Mouse (Mus musculus) liver, embryonic 14.5 days (tissue): Measurements from ENCODE around the gene Ttbk2. TPM values are rescaled to one million over a fixed set of nuclear protein-coding genes. Genes with fewer than 3 reads are reported as not detected.

ENCODE experiments used
- ATAC-seq: fragments of 200-750 bp; cut with Nextera tagmentation; 2 replicates; pipeline ENCODE4 v1.8.0; 2017; ENCODE audit warnings: moderate number of reproducible peaks, mild to moderate bottlenecking, moderate library complexity; ENCODE audit not compliant: insufficient read depth
- DNase-seq, 3 experiments: peaks; one replicate each; pipeline ENCODE4 v3.0.0-alpha.2; 2012 to 2013; ENCODE audit warnings: low read depth in 3 of 3, low spot score in 3 of 3
- H3K27ac ChIP-seq: fragments of 300-500 bp; sonication (generic); 2 replicates; pipeline ENCODE4 v1.5.1; 2014; ENCODE audit warnings: moderate library complexity, mild to moderate bottlenecking, control low read depth, inconsistent platforms
- H3K27me3 ChIP-seq: fragments of 300-500 bp; sonication (generic); 2 replicates; pipeline ENCODE4 v1.6.1; 2014; ENCODE audit warnings: mild to moderate bottlenecking, low read length, moderate library complexity; ENCODE audit not compliant: control insufficient read depth, insufficient read depth
- H3K36me3 ChIP-seq: fragments of 300-500 bp; sonication (generic); replicated peaks from 2 replicates; pipeline ENCODE4 v1.6.1; 2014; ENCODE audit warnings: low read depth; ENCODE audit not compliant: control insufficient read depth, insufficient read depth
- H3K4me1 ChIP-seq, 2 experiments: fragments of 200-500 bp in 1 of 2; fragments of 300-500 bp in 1 of 2; sonication (generic) in 1 of 2; replicated peaks; 2 replicates each; pipeline ENCODE4 v1.6.1; 2012 to 2014; ENCODE audit warnings: antibody characterized with exemption in 1 of 2, inconsistent platforms in 1 of 2, low read length in 1 of 2; ENCODE audit not compliant: control insufficient read depth in 2 of 2, insufficient read depth in 2 of 2
- H3K4me2 ChIP-seq: fragments of 300-500 bp; sonication (generic); 2 replicates; pipeline ENCODE4 v1.6.1; 2014; ENCODE audit warnings: low read depth, mild to moderate bottlenecking, control low read depth, moderate library complexity
- H3K4me3 ChIP-seq, 2 experiments: fragments of 200-500 bp in 1 of 2; fragments of 300-500 bp in 1 of 2; sonication (generic) in 1 of 2; 2 replicates each; pipeline ENCODE4 v1.5.1; 2012 to 2014; ENCODE audit warnings: low read depth in 2 of 2, low read length in 2 of 2, mild to moderate bottlenecking in 2 of 2, control low read depth in 1 of 2, inconsistent platforms in 1 of 2, moderate library complexity in 1 of 2; ENCODE audit not compliant: insufficient read depth in 1 of 2
- H3K9ac ChIP-seq: fragments of 300-500 bp; sonication (generic); replicated peaks from 2 replicates; pipeline ENCODE4 v1.6.1; 2014; ENCODE audit warnings: mild to moderate bottlenecking, control low read depth, moderate library complexity
- H3K9me3 ChIP-seq: fragments of 300-500 bp; sonication (generic); 2 replicates; pipeline ENCODE4 v1.6.1; 2016; ENCODE audit warnings: low read length, mixed read lengths; ENCODE audit not compliant: control insufficient read depth
- CTCF ChIP-seq: IDR thresholded peaks from 2 replicates; pipeline ENCODE4 v1.5.1; 2016; ENCODE audit warnings: antibody characterized with exemption, low read depth, control low read depth
- EP300 ChIP-seq: IDR thresholded peaks from 2 replicates; pipeline ENCODE4 v1.6.1; 2016; ENCODE audit warnings: antibody characterized with exemption, low read depth
- WGBS: fragments of 180-500 bp; shearing (Covaris S2); extraction: QIAGEN DNeasy Blood & Tissue Kit; methylation state at CpG from one replicate; pipeline ENCODE4 v1.1.7; 2014; ENCODE audit not compliant: insufficient replicate concordance; 5-methylcytosine and 5-hydroxymethylcytosine counted together
- polyA plus RNA-seq, 2 experiments: library from polyadenylated mRNA; depleted of rRNA in 1 of 2; stranded (reverse) in 1 of 2; unstranded in 1 of 2; fragments of >200 nt; fragmentation: Nextera tagmentation in 1 of 2; extraction: Ambion mirVana in 1 of 2; gene quantifications; 2 replicates each; pipeline versions ENCODE4 v1.2.1 to v1.2.3; 2012 to 2014

Gene Ttbk2
- polyA plus RNA-seq, 2 experiments = 0.42 to 0.81 TPM

GRCm38 (mm10) chr2:120729775-120730585 is 120.4 kb downstream of the Ttbk2 start:
- peak overlapping the region; percentile 88; the same call in 1 of the 2 replicates for H3K27ac ChIP-seq

GRCm38 (mm10) chr2:120724176-120724575 is 126.2 kb downstream of the Ttbk2 start:
- DNase-seq (no peak), ATAC-seq (no peak)
- H3K36me3 ChIP-seq = peaks cover 95% of the 10 kb centered on the region
- H3K27ac ChIP-seq = no peak overlapping the region
- TF ChIP-seq CTCF (no peak), EP300 (no peak)
- no peak overlapping the region for H3K4me2 ChIP-seq
- H3K9ac ChIP-seq = no peak overlapping the region
- H3K4me1 ChIP-seq = peaks cover 5 to 12% of the 10 kb centered on the region in 2 experiments
- no peak overlapping the region for H3K4me3 ChIP-seq
- H3K27me3 ChIP-seq = no peaks in the 10 kb centered on the region
- WGBS = 67% methylated on average over 6 of the region's 6 CpGs
- no peaks in the 10 kb centered on the region for H3K9me3 ChIP-seq

More at GRCm38 (mm10) chr2:120729775-120730585, 120.4 kb downstream of the Ttbk2 start:
- H3K4me3 ChIP-seq = peak overlapping the region; percentile 85 to 100
- 3% methylated on average over 23 of the region's 23 CpGs for WGBS
- H3K9me3 ChIP-seq = no peaks in the 10 kb centered on the region
- peak overlapping the region; percentile 69 for H3K4me2 ChIP-seq
- no peaks in the 10 kb centered on the region for H3K27me3 ChIP-seq
- H3K9ac ChIP-seq = peak overlapping the region; percentile 99
- peak; percentile 35 to 44 (median 37) for DNase-seq
- peaks cover 44% of the 10 kb centered on the region for H3K36me3 ChIP-seq
- H3K4me1 ChIP-seq = peaks cover 19% of the 10 kb centered on the region in 2 experiments
- TF ChIP-seq EP300 (no peak), CTCF (0 out of 2 replicates have a peak, but pooled peaks have one; percentile 19)
- no peak for ATAC-seq

DNA sequence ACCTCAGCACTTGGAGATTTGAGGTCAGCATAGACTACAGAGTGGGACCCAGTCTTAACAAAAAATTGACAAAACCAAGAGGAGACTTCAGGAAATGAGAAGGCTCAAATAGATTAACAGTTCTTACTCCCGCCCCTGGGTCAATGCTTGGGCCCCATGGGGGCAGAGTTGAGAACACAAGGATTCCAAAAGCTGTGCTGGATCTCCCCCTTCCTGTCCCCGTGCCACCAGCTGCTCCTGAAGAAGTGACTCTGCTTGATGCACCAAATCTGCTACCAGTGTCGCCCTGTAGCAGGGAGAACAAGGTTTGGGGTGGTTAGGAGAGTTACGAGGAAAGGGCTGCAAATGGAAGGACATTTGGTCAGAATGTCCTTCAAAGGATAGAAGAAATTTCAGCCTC is 126.8 kb downstream of the Ttbk2 start:
- no peak overlapping the region for H3K27ac ChIP-seq

DNA sequence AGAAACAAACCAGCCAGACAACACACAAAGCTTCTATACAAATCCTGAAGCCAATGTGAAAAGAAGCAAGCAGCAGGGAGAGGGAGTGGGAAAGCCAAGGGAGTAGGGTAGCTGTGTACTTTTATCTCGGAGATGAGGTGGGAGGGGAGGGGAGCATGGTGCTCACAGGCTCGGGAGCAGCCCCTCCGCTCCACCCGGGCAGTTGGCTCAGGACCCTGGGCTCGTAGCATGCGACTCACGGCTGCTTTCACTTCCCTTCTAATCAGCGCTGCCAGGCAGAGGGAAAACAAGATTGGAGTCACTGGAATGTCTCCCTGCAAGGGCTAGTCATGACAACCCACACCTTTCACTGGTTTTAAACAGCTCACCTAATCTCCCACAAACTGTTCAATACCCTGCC is 127.9 kb downstream of the Ttbk2 start:
- peaks cover 96% of the 10 kb centered on the region for H3K36me3 ChIP-seq
- no peak for ATAC-seq

More for the DNA sequence above, 126.8 kb downstream of the Ttbk2 start:
- H3K9ac ChIP-seq = no peak overlapping the region
- DNase-seq (no peak), ATAC-seq (no peak)
- peaks cover 0 to 10% of the 10 kb centered on the region in 2 experiments; a peak in 2 of 4 replicates for H3K4me1 ChIP-seq
- no peak overlapping the region for H3K4me2 ChIP-seq
- H3K27me3 ChIP-seq = no peaks in the 10 kb centered on the region
- peaks cover 96% of the 10 kb centered on the region for H3K36me3 ChIP-seq
- H3K9me3 ChIP-seq = no peaks in the 10 kb centered on the region
- 66% methylated on average over 4 of the region's 4 CpGs for WGBS
- H3K4me3 ChIP-seq = no peak overlapping the region
- TF ChIP-seq CTCF (no peak), EP300 (no peak)

GRCm38 (mm10) chr2:120721911-120722310 is 128.5 kb downstream of the Ttbk2 start:
- 84% methylated on average over 2 of the region's 2 CpGs for WGBS
- H3K36me3 ChIP-seq = peaks cover 94% of the 10 kb centered on the region
- no peaks in the 10 kb centered on the region for H3K27me3 ChIP-seq
- H3K27ac ChIP-seq = no peak overlapping the region
- no peak overlapping the region for H3K4me2 ChIP-seq
- DNase-seq (no peak), ATAC-seq (no peak)
- no peak overlapping the region for H3K9ac ChIP-seq
- H3K9me3 ChIP-seq = no peaks in the 10 kb centered on the region
- peaks cover 0 to 10% of the 10 kb centered on the region in 2 experiments; a peak in 2 of 4 replicates for H3K4me1 ChIP-seq
- no peak for TF ChIP-seq EP300
- no peak for TF ChIP-seq CTCF
- H3K4me3 ChIP-seq = no peak overlapping the region

More for the DNA sequence above, 127.9 kb downstream of the Ttbk2 start:
- Histone ChIP-seq H3K27me3 (no peaks in the 10 kb centered on the region), H3K4me1 (peaks cover 0 to 10% of the 10 kb centered on the region in 2 experiments; a peak in 2 of 4 replicates), H3K9me3 (no peaks in the 10 kb centered on the region), H3K27ac (no peak overlapping the region), H3K4me2 (no peak overlapping the region), H3K4me3 (no peak overlapping the region), H3K9ac (no peak overlapping the region)
- TF ChIP-seq CTCF = no peak
- TF ChIP-seq EP300 = no peak
- no peak for DNase-seq
- WGBS = 83% methylated on average over 8 of the region's 8 CpGs
